Mouse (Mus musculus) embryonic stem cell, embryonic (primary cell): Measurements from ENCODE around the gene Pabpn1.

ENCODE experiments used
- CTCF ChIA-PET, 4 experiments: fragments of 300-600 bp in 2 of 4; fragments of 350-600 bp in 2 of 4; sonication (Branson Sonifier 250); formaldehyde crosslinking; loops; one replicate each; lab custom pipeline; 2022; ENCODE audit warnings: inconsistent platforms in 2 of 4; lab: Charles Lee
- POLR2A ChIA-PET, 4 experiments: fragments of 300-600 bp in 2 of 4; fragments of 350-600 bp in 2 of 4; sonication (Branson Sonifier 250); formaldehyde crosslinking; loops; one replicate each; lab custom pipeline; 2022; ENCODE audit warnings: antibody characterized with exemption in 4 of 4, inconsistent platforms in 1 of 4; lab: Charles Lee

Pabpn1 gene

DNA sequence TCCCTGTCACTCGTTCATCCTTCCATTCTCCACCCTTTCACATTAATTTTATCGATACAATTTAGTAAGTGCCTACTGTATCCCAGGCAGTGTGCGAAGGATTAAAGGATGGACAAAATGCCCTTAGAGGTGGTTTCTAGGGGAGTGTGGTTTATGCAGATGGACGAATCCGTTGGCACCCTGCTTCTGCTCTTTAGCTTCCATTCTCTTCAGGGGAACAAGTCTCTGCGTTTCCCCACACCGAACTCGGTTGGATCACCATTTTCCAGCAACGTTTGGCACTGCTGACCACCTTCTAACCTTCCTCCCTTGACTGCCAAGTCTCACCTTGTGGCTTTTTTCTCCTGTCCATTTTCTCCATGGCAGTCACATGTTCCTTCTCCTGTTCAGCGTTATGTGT lies 21.0 kb downstream of the Pabpn1 start:
- ChIA-PET CTCF (interaction anchor here in 2 of 4 experiments (1.1 to 1.5 kb wide), 2 partner anchors 13 to 26 kb away, joined by 3 to 4 read pairs; partner anchors contain the start of gene Efs (in 1 of the 2)), POLR2A (interaction anchor here (0.7 to 2.9 kb wide), 18 partner anchors 9 to 808 kb away, joined by 3 to 29 read pairs (median 4); partner anchors contain the start of genes Efs (in 3 of the 4) and Ngdn (in 1 of the 4))

DNA sequence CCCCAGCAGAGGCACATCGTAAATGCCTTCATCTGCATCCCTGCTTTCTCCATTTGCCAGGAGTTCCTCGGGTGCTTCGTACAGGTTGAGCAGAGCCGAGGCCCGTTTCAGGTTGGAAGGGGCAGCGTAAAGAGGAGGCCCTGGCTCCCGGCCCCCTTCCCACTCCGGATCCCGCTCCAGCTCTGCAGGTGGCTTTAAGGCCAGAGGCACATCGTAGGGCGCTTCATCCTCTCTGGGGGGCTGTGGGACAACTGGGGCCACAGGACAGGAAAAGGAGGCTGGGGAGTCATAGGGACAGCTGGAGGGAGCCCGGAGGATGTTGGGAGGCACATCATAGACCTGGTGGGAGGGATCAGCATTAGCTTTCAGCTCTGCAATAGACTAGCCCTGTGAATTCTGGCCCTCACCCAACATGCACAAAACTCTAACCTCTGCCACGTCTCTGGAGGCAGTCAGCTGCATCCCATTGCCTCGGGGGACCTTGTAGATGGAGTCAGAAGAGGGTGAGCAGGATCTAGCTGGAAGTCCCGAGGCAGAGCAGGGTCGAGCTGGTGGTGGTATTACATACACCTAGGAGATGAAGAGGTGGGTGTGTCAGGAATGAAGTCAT lies 27.9 kb downstream of the Pabpn1 start:
- CTCF ChIA-PET: interaction anchor here in 2 of 4 experiments (0.6 to 1.3 kb wide), 2 partner anchors 19 to 134 kb away, joined by 6 to 12 read pairs; no protein-coding TSS in a partner anchor
- POLR2A ChIA-PET: interaction anchor here (0.8 to 2.5 kb wide), 15 partner anchors 8 to 84 kb away, joined by 3 to 7 read pairs (median 4); partner anchors contain the start of gene Il25 (in 1 of the 4)

DNA sequence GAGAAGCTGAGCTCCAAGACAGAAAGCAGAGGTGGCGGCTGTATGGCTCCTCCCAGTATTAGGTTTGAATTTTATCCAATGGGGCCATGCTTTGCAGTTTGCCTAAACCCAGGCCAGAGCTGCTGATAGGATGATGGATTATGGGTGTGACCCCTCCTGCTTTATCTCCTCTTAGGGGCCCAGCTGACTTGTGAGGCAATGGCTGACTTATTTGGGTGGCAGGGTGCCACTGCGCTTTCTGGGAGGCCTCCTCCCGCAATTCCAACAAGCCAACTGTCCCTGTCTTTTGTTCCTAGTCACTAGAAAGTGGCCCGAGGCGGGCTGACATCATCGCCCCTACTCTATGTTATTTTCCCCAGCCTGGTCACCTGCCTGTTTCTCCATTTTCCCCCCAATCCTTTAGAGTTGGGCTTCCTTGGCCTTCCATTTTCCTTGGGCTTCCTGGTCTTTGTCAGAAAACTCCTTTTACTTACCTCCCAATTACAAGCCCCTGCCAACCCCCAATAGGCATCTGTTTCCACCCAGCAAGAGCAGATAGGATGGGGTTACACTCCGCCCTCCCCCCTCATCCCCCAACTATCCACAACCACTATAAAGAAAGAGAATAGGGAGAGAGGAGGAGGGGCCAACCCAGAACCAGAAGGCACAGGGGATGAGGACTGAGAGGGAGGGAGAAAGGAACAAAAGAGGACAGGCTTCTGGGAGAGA lies 32.5 kb downstream of the Pabpn1 start:
- ChIA-PET CTCF (interaction anchor here in 3 of 4 experiments (1.2 to 3.8 kb wide), 3 partner anchors 13 to 31 kb away, joined by 3 to 19 read pairs (median 3); no protein-coding TSS in a partner anchor), POLR2A (interaction anchor here (0.6 to 3.7 kb wide), 20 partner anchors 12 to 562 kb away, joined by 3 to 30 read pairs (median 6); partner anchors contain the start of genes Slc22a17 (in 3 of the 4), Bcl2l2 (in 1 of the 4), Cmtm5 (in 1 of the 4) and Gm20521 (in 1 of the 4))

DNA sequence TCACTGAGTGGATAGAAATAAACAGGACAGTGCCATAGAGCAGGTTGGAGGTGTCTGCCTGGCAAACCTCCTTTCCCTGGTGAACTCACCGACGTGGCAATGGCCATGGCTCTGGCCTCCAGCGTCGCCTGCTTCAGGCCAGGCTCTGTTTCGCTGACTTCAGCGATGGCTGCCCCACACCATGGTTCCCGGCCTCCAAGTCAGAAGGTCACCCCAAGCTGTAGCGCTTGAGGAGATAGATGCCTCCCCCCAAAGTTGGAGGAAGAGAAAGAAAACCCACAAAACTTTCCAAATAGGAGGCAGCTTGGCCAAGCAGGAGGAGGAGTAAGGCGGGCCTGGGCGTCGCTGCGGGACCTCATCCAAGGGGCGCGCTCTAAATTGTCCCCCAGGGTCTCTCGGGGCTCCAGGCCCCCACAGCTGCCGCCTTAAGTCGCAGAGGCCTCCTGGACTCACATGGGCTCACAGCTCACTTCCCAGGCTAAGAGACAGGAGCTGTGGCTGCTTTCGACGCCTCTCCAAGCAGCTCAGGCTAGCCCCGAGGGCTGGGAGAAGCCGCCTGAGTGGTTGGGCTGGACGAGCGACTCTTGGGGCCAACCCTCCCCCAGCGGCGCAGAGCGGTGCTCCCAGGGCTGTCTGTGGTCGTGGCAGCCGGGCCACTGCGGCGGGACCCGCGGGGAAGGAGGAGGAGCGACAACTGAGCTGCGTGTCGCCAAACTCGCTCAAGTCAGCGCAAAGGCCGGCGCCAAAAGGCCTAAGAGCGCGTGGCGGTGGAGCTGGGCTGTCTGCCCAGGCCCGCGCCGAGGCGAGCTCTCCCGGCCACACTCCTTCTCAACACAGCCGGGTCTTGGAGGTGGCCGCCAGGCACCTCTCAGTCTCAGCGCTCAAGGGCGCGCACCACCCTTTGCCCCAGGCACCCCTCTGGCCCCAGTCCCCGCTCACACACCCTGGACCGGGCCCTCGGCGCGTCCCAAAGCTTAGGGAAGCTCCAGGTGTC lies 33.3 kb downstream of the Pabpn1 start, which contains the start of gene Efs:
Efs (minus strand) TSS at position 778 of the 994 bp plus-strand sequence.
- ChIA-PET CTCF (interaction anchor here (0.6 to 3.8 kb wide), 19 partner anchors 10 to 554 kb away, joined by 3 to 19 read pairs (median 4); partner anchors contain the start of genes Cmtm5 (in 3 of the 4), Ngdn (in 1 of the 4), Slc22a17 (in 1 of the 4) and Thtpa (in 1 of the 4)), POLR2A (interaction anchor here (0.5 to 3.7 kb wide), 60 partner anchors 9 to 635 kb away, joined by 3 to 30 read pairs (median 5); partner anchors contain the start of genes Ngdn (in 4 of the 4), 1700123O20Rik (in 3 of the 4), Bcl2l2 (in 3 of the 4) and Gm20521 (in 3 of the 4))

DNA sequence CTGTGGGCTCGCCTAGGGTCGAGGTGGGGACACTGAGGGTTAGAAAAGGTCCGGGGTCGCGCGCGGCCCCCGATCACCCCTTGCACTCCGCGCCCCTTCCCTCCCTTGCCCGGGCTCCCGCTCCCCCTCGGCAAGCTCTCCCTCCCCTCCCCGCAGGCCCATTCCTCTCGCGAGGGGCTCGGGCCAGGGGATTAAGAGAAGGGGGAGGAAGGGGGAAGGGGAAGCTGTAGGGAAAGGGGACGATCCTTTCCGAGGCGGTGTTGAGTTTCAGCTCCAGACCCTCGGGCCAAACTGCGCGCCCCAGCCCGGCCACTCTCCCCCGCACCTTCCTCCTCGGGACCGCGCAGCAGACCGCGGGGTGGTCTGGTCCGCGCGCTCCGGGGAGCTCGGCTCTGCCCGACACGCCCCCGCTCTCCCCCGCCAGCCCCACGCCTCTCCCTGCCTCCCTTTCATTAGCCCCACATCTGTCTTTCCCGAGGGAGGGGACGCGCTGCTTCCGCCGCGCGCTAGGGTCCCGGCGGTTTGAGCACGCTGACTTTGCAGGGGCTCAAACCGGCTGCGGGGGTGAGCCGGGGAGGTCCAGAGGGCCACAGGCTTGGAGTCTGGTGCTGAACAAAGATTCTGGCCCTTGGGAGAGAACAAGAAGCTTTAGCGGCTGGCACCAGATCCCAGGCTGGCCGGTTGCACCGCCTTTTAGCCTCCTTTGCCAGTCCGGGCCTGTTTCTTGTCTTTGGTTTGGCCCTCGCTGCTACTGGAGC lies 34.3 kb downstream of the Pabpn1 start:
- CTCF ChIA-PET: interaction anchor here (0.6 to 3.8 kb wide), 22 partner anchors 9 to 596 kb away, joined by 3 to 19 read pairs (median 4); partner anchors contain the start of genes Cmtm5 (in 3 of the 4), Ngdn (in 1 of the 4), Slc22a17 (in 1 of the 4) and Thtpa (in 1 of the 4)
- POLR2A ChIA-PET: interaction anchor here (0.6 to 3.7 kb wide), 71 partner anchors 8 to 634 kb away, joined by 3 to 30 read pairs (median 4); partner anchors contain the start of genes Ngdn (in 4 of the 4), Slc22a17 (in 4 of the 4), 1700123O20Rik (in 3 of the 4) and Bcl2l2 (in 3 of the 4)

DNA sequence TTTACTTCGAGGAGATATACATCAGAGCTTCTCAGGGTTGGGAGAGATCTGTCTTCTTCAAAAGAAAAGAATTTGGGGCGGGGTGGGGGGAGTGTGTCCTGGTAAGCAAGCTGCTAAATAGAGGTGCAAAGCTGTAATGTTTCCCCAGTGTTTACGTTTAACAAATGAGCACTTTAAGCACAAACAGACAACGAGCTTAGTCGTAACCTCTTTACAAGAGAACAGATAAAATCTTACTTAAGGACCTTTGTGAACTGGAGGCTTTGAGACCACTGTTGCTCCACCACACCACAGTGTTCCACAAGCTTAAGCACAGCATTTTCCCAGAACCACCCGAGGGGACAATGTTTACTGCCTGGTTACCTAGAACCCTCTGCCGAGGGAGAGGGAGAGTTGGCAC lies 35.0 kb downstream of the Pabpn1 start:
- ChIA-PET POLR2A (interaction anchor here (0.6 to 3.7 kb wide), 42 partner anchors 10 to 290 kb away, joined by 3 to 30 read pairs (median 6); partner anchors contain the start of genes Bcl2l2 (in 3 of the 4), Gm20521 (in 3 of the 4), Slc22a17 (in 3 of the 4) and 1700123O20Rik (in 2 of the 4)), CTCF (interaction anchor here (0.6 to 3.8 kb wide), 14 partner anchors 8 to 400 kb away, joined by 3 to 19 read pairs (median 5); partner anchors contain the start of genes Cmtm5 (in 2 of the 4) and Thtpa (in 1 of the 4))

DNA sequence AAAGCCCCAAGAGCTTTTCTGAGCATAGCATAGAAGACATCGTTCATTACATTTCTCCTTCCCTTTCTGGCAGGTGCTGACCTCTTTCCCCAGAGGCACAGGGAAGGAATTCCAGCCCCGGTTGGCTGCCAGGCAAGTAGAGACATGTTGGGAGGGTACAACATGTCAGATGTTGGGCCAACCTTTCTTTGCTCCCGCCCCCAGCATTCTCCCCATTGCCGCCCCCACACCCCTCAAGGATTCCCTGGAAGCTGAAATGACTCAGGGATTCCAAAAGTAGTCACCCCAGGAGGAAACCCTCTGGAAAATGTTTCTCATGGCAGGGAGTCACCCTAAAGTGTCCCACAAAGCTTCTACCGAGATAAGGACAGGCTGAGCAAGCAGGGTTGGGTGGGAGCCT lies 37.5 kb downstream of the Pabpn1 start:
- CTCF ChIA-PET: no interaction called here
- POLR2A ChIA-PET: interaction anchor here (0.5 to 2.0 kb wide), 17 partner anchors 9 to 342 kb away, joined by 3 to 8 read pairs (median 4); partner anchors contain the start of genes Ngdn (in 2 of the 4) and Slc22a17 (in 1 of the 4)

DNA sequence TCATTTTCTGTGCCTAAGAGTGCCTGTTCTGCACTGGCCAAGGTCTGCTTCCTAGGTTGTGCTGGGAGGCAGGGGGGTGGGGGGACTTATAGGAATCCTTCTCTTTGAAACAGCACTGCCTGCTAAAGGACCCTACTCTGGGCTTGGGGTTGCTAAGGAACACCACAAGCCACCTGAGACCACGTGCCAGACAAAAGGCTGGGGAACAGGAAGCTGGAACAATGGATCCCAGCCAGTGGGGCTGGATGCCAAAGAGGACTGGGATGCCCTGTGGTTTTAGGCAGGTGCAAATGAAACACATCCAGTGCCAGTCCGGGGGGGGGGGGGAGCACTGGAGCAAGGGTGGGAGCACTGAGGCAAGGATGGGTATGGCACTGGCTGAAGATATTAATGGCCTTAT lies 38.1 kb downstream of the Pabpn1 start:
- ChIA-PET CTCF (interaction anchor here in 3 of 4 experiments (0.6 to 1.2 kb wide), 2 partner anchors 9 to 75 kb away, joined by 3 to 6 read pairs (median 5); no protein-coding TSS in a partner anchor), POLR2A (interaction anchor here (0.5 to 2.0 kb wide), 23 partner anchors 9 to 343 kb away, joined by 3 to 8 read pairs (median 3); partner anchors contain the start of genes Ngdn (in 2 of the 4) and Slc22a17 (in 1 of the 4))

DNA sequence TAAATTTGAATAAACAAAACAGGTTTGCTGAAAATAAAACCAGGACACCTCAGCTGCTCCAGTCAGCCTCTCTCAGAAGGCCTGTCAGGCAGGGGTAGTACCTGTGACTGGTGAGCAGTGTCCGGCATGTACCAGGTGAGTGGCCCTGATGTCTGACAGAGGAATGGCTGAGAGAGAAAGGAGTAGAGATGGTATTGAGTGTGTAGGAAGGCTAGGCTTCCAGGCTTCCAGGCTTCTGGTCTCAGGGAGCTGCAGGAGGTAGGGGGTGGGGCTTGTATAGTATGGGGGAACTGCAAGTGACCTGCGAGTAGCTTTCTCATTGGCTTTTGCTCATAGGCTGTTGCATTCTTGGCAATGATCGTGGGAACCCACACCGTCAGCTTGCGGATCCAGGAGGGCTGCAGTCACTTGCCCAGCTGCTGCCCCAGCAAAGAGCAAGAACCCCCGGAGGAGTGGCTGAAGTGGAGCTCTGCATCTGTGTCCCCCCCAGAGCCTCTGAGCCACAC lies 40.4 kb downstream of the Pabpn1 start, which contains the start of gene Il25:
Il25 (plus strand) TSS at position 51 of the 506 bp plus-strand sequence.
- CTCF ChIA-PET: interaction anchor here in 3 of 4 experiments (0.6 to 1.4 kb wide), 3 partner anchors 67 to 360 kb away, joined by 3 to 6 read pairs (median 4); no protein-coding TSS in a partner anchor
- POLR2A ChIA-PET: interaction anchor here in 2 of 4 experiments (0.6 to 1.9 kb wide), 4 partner anchors 13 to 37 kb away, joined by 3 to 7 read pairs (median 4); no protein-coding TSS in a partner anchor

DNA sequence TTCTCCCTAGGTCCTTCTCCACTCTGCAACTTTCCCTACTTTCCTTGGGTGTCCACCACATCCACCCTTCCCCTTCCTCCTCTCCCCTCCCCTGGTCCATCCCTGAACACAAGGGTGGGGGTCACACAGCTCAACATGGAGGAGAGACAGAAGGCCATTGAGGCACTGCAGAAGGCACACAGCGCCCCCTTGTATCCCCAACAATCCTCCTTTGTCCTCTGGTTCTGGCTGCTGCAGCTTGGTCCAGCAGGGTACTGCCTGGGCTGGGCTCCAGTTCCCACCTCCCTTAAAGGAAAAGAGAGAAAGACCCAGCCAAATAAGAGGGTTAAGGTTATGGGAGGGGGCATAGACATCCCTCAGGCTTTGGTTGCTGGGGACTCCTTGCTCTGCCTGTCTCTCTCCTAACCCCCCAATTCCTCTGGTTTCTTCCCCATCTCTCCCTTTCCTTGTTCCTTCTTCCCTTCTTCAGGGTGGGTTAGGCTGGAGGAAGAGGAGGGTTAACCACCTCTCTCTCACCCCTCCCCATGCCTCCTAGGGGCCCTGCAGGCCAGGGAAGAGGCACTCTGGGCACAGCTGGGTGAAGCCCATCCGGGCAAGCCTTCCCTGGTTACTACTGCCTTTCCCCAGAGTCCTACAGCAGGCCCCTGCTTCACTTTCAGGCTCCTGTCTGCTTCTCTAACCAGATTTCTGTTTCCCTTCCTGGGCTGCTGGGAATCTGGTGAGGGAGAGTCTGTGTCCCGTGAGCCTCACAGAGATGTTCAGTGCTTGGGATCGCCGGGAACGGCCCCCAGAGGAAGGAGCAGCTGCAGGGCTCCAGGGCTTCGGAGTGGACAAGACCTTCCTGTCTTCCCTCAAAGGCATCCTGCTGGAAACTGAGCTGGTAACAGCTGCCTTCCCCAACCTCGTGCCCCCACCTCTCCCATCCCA lies 43.9 kb downstream of the Pabpn1 start, which contains the start of gene Cmtm5:
Cmtm5 (plus strand) TSS at position 358 of the 927 bp plus-strand sequence.
- ChIA-PET POLR2A (interaction anchor here in 3 of 4 experiments (0.6 to 3.3 kb wide), 8 partner anchors 9 to 200 kb away, joined by 3 to 28 read pairs (median 4); partner anchors contain the start of genes Efs (in 2 of the 3) and Ngdn (in 1 of the 3)), CTCF (interaction anchor here in 3 of 4 experiments (0.6 to 2.1 kb wide), 7 partner anchors 9 to 278 kb away, joined by 3 to 13 read pairs (median 4); partner anchors contain the start of gene Efs (in 3 of the 3))

DNA sequence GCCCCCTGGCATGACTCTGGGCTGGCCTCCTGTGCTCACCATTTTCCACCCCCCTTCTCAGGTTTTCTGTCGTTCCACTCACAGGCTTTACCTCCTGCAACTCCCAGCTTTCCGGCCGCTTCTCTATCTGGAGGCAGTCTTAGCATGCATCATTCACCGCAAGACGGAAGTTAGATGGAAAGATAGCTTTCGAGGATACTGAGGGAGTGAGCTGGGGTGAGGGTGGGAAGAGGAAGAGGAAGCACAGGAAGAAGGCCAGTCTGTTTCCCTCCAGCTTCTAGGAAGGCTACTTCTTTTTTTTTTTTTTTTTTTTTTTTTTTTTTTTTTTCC lies 44.5 kb downstream of the Pabpn1 start:
- ChIA-PET CTCF (interaction anchor here in 2 of 4 experiments (0.6 to 1.7 kb wide), 2 partner anchors 10 to 34 kb away, joined by 3 to 13 read pairs; partner anchors contain the start of gene Efs (in 1 of the 2)), POLR2A (interaction anchor here in 3 of 4 experiments (1.0 to 3.3 kb wide), 5 partner anchors 10 to 42 kb away, joined by 3 to 28 read pairs (median 4); partner anchors contain the start of gene Efs (in 2 of the 3))

DNA sequence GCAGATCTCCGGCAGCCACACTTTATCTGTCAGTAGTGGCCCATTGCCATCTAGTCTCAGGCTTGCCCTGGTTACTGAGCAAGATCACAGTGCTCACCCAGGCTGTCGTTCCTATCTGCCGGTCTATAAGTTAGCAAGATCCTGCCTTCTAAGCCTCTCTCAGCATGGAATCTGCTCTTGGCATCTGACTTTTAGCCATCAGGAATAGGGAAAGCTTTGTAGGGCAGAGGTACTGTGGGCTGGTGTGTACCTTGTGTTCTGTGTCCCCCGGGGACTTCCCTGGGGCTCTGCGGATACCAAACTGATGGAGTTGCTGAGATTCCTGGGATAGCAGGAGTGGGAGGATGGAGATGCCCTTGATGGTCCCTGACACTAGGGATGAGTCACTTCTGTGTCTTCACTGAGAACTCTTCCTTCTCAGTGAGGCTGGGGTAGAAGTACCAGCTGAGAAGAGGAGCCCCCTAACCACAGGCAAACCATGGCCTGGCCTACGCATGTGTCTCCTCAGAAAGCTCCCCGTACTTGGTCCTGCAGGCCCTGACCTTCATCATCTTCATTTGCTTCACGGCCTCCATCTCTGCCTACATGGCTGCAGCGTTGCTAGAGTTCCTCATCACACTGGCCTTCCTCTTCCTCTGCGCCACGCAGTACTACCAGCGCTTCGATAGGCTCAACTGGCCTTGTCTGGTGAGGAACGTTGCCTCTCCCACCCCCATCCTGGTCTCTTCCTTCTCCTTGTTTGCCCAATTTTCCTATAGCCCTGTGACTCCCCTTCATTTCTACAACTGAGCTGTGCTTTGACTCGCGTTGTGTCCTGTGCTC lies 45.3 kb downstream of the Pabpn1 start:
- ChIA-PET CTCF (interaction anchor here in 1 of 4 experiments (1.6 kb wide), 1 partner anchor 12 kb away, joined by 3 read pairs; no protein-coding TSS in a partner anchor), POLR2A (interaction anchor here in 3 of 4 experiments (1.0 to 3.3 kb wide), 6 partner anchors 11 to 43 kb away, joined by 3 to 28 read pairs (median 4); partner anchors contain the start of gene Efs (in 2 of the 3))
